Mouse (Mus musculus): Measurements from ENCODE around the gene Rbmx2. TPM values are rescaled to one million over a fixed set of nuclear protein-coding genes. Genes with fewer than 3 reads are reported as not detected.

Rbmx2 gene
- 13.1 and 14.0 TPM in 2 replicates for polyA plus RNA-seq (2015; fragmentation: Nextera tagmentation; extraction: Ambion mirVana)

- Histone ChIP-seq H3K36me3 (ENCODE audit: control insufficient read depth, insufficient read depth, low read length) (no peaks in the 10 kb centered on the region), H3K4me2 (ENCODE audit: low read depth, low read length) (peak within 1 kb of the TSS; percentile 48), H3K27ac (ENCODE audit: low read length) (no peak within 1 kb of the TSS), H3K4me1 (ENCODE audit: control insufficient read depth, insufficient read depth, low read length) (0 out of 2 replicates have a peak, but pooled peaks cover 4% of the 10 kb centered on the region), H3K9me3 (ENCODE audit: control insufficient read depth, low read length) (no peaks in the 10 kb centered on the region), H3K9ac (ENCODE audit: low read depth, low read length) (peak within 1 kb of the TSS; percentile 69), H3K27me3 (replicated peaks; ENCODE audit: control insufficient read depth, insufficient read depth, low read length) (no peaks in the 10 kb centered on the region), H3K4me3 (ENCODE audit: low read length) (peak within 1 kb of the TSS; percentile 63)
- 17% methylated on average over 40 of the region's 42 CpGs for WGBS
- peak; percentile 98 for ATAC-seq
Measured at GRCm38 (mm10) chrX:48694864-48695371, at the start of gene Rbmx2. Gene Rbmx2, plus strand, starts transcription at chrX:48695004.

- Histone ChIP-seq H3K27ac (ENCODE audit: low read length) (no peak overlapping the region), H3K4me1 (ENCODE audit: control insufficient read depth, insufficient read depth, low read length) (no peaks in the 10 kb centered on the region), H3K4me2 (ENCODE audit: low read depth, low read length) (no peak overlapping the region), H3K4me3 (ENCODE audit: low read length) (no peak overlapping the region), H3K27me3 (replicated peaks; ENCODE audit: control insufficient read depth, insufficient read depth, low read length) (no peaks in the 10 kb centered on the region), H3K9me3 (ENCODE audit: control insufficient read depth, low read length) (no peaks in the 10 kb centered on the region), H3K9ac (ENCODE audit: low read depth, low read length) (no peak overlapping the region), H3K36me3 (ENCODE audit: control insufficient read depth, insufficient read depth, low read length) (no peaks in the 10 kb centered on the region)
- WGBS = 34% methylated on average over 6 of the region's 6 CpGs
- ATAC-seq = no peak
Measured at GRCm38 (mm10) chrX:48666807-48667206, 28.0 kb upstream of the Rbmx2 start.

GRCm38 (mm10) chrX:48669588-48669987, 25.2 kb upstream of the Rbmx2 start:
- no peaks in the 10 kb centered on the region for H3K36me3 ChIP-seq (ENCODE audit: control insufficient read depth, insufficient read depth, low read length)
- no peaks in the 10 kb centered on the region for H3K4me1 ChIP-seq (ENCODE audit: control insufficient read depth, insufficient read depth, low read length)
- no peak for ATAC-seq
- H3K9ac ChIP-seq (ENCODE audit: low read depth, low read length) = no peak overlapping the region
- H3K27me3 ChIP-seq (replicated peaks; ENCODE audit: control insufficient read depth, insufficient read depth, low read length) = no peaks in the 10 kb centered on the region
- H3K9me3 ChIP-seq (ENCODE audit: control insufficient read depth, low read length) = no peaks in the 10 kb centered on the region
- no peak overlapping the region for H3K4me2 ChIP-seq (ENCODE audit: low read depth, low read length)
- H3K27ac ChIP-seq (ENCODE audit: low read length) = no peak overlapping the region
- WGBS = 71% methylated on average over 3 of the region's 3 CpGs
- H3K4me3 ChIP-seq (ENCODE audit: low read length) = no peak overlapping the region

- Histone ChIP-seq H3K36me3 (ENCODE audit: control insufficient read depth, insufficient read depth, low read length) (no peaks in the 10 kb centered on the region), H3K27ac (ENCODE audit: low read length) (no peak overlapping the region), H3K4me1 (ENCODE audit: control insufficient read depth, insufficient read depth, low read length) (no peaks in the 10 kb centered on the region), H3K9ac (ENCODE audit: low read depth, low read length) (no peak overlapping the region), H3K4me3 (ENCODE audit: low read length) (no peak overlapping the region), H3K27me3 (replicated peaks; ENCODE audit: control insufficient read depth, insufficient read depth, low read length) (no peaks in the 10 kb centered on the region), H3K9me3 (ENCODE audit: control insufficient read depth, low read length) (no peaks in the 10 kb centered on the region), H3K4me2 (ENCODE audit: low read depth, low read length) (no peak overlapping the region)
- WGBS = 51% methylated on average over 3 of the region's 3 CpGs
- no peak for ATAC-seq
Measured at GRCm38 (mm10) chrX:48671714-48672113, 23.1 kb upstream of the Rbmx2 start.

GRCm38 (mm10) chrX:48674171-48674570, 20.6 kb upstream of the Rbmx2 start, which contains the start of gene Gpr119:
Gene Gpr119, minus strand, starts transcription at chrX:48674478.
- H3K9me3 ChIP-seq (ENCODE audit: control insufficient read depth, low read length) = no peaks in the 10 kb centered on the region
- no peak within 1 kb of the TSS for H3K4me3 ChIP-seq (ENCODE audit: low read length)
- H3K9ac ChIP-seq (ENCODE audit: low read depth, low read length) = no peak within 1 kb of the TSS
- H3K4me2 ChIP-seq (ENCODE audit: low read depth, low read length) = no peak within 1 kb of the TSS
- WGBS = 56% methylated on average over 4 of the region's 4 CpGs
- no peaks in the 10 kb centered on the region for H3K27me3 ChIP-seq (replicated peaks; ENCODE audit: control insufficient read depth, insufficient read depth, low read length)
- no peaks in the 10 kb centered on the region for H3K36me3 ChIP-seq (ENCODE audit: control insufficient read depth, insufficient read depth, low read length)
- ATAC-seq = no peak
- H3K27ac ChIP-seq (ENCODE audit: low read length) = no peak within 1 kb of the TSS
- no peaks in the 10 kb centered on the region for H3K4me1 ChIP-seq (ENCODE audit: control insufficient read depth, insufficient read depth, low read length)

- H3K9me3 ChIP-seq (ENCODE audit: control insufficient read depth, low read length) = no peaks in the 10 kb centered on the region
- no peak overlapping the region for H3K4me3 ChIP-seq (ENCODE audit: low read length)
- no peak for ATAC-seq
- H3K4me1 ChIP-seq (ENCODE audit: control insufficient read depth, insufficient read depth, low read length) = no peaks in the 10 kb centered on the region
- no peaks in the 10 kb centered on the region for H3K27me3 ChIP-seq (replicated peaks; ENCODE audit: control insufficient read depth, insufficient read depth, low read length)
- H3K9ac ChIP-seq (ENCODE audit: low read depth, low read length) = no peak overlapping the region
- 22% methylated on average over 3 of the region's 3 CpGs for WGBS
- H3K36me3 ChIP-seq (ENCODE audit: control insufficient read depth, insufficient read depth, low read length) = no peaks in the 10 kb centered on the region
- H3K27ac ChIP-seq (ENCODE audit: low read length) = no peak overlapping the region
- no peak overlapping the region for H3K4me2 ChIP-seq (ENCODE audit: low read depth, low read length)
Measured at GRCm38 (mm10) chrX:48683451-48683850, 11.4 kb upstream of the Rbmx2 start.

- Histone ChIP-seq H3K4me1 (ENCODE audit: control insufficient read depth, insufficient read depth, low read length) (no peaks in the 10 kb centered on the region), H3K9me3 (ENCODE audit: control insufficient read depth, low read length) (no peaks in the 10 kb centered on the region), H3K36me3 (ENCODE audit: control insufficient read depth, insufficient read depth, low read length) (no peaks in the 10 kb centered on the region), H3K9ac (ENCODE audit: low read depth, low read length) (no peak overlapping the region), H3K4me3 (ENCODE audit: low read length) (no peak overlapping the region), H3K27me3 (replicated peaks; ENCODE audit: control insufficient read depth, insufficient read depth, low read length) (no peaks in the 10 kb centered on the region), H3K4me2 (ENCODE audit: low read depth, low read length) (no peak overlapping the region), H3K27ac (ENCODE audit: low read length) (no peak overlapping the region)
- ATAC-seq = no peak
- WGBS = 76% methylated on average over 5 of the region's 5 CpGs
Measured at GRCm38 (mm10) chrX:48683857-48684256, 10.9 kb upstream of the Rbmx2 start.

GRCm38 (mm10) chrX:48694460-48694859, 344 bp upstream of the Rbmx2 start:
- no peaks in the 10 kb centered on the region for H3K27me3 ChIP-seq (replicated peaks; ENCODE audit: control insufficient read depth, insufficient read depth, low read length)
- H3K4me3 ChIP-seq (ENCODE audit: low read length) = peak overlapping the region; percentile 63
- 0 out of 2 replicates have a peak, but pooled peaks cover 4% of the 10 kb centered on the region for H3K4me1 ChIP-seq (ENCODE audit: control insufficient read depth, insufficient read depth, low read length)
- peak; percentile 77 for ATAC-seq
- no peak overlapping the region for H3K27ac ChIP-seq (ENCODE audit: low read length)
- no peaks in the 10 kb centered on the region for H3K9me3 ChIP-seq (ENCODE audit: control insufficient read depth, low read length)
- no peak overlapping the region for H3K9ac ChIP-seq (ENCODE audit: low read depth, low read length)
- WGBS = 22% methylated on average over 6 of the region's 6 CpGs
- no peaks in the 10 kb centered on the region for H3K36me3 ChIP-seq (ENCODE audit: control insufficient read depth, insufficient read depth, low read length)
- H3K4me2 ChIP-seq (ENCODE audit: low read depth, low read length) = peak overlapping the region; percentile 48

GRCm38 (mm10) chrX:48709701-48710100, 14.9 kb downstream of the Rbmx2 start:
- ATAC-seq = no peak
- H3K9me3 ChIP-seq (ENCODE audit: control insufficient read depth, low read length) = no peaks in the 10 kb centered on the region
- no peak overlapping the region for H3K4me3 ChIP-seq (ENCODE audit: low read length)
- H3K9ac ChIP-seq (ENCODE audit: low read depth, low read length) = no peak overlapping the region
- no peaks in the 10 kb centered on the region for H3K27me3 ChIP-seq (replicated peaks; ENCODE audit: control insufficient read depth, insufficient read depth, low read length)
- H3K4me2 ChIP-seq (ENCODE audit: low read depth, low read length) = no peak overlapping the region
- H3K27ac ChIP-seq (ENCODE audit: low read length) = no peak overlapping the region
- H3K4me1 ChIP-seq (ENCODE audit: control insufficient read depth, insufficient read depth, low read length) = no peaks in the 10 kb centered on the region
- 93% methylated on average over 10 of the region's 10 CpGs for WGBS
- H3K36me3 ChIP-seq (ENCODE audit: control insufficient read depth, insufficient read depth, low read length) = no peaks in the 10 kb centered on the region

GRCm38 (mm10) chrX:48712846-48713245, 18.0 kb downstream of the Rbmx2 start:
- Histone ChIP-seq H3K9me3 (ENCODE audit: control insufficient read depth, low read length) (no peaks in the 10 kb centered on the region), H3K27me3 (replicated peaks; ENCODE audit: control insufficient read depth, insufficient read depth, low read length) (no peaks in the 10 kb centered on the region), H3K4me1 (ENCODE audit: control insufficient read depth, insufficient read depth, low read length) (no peaks in the 10 kb centered on the region), H3K36me3 (ENCODE audit: control insufficient read depth, insufficient read depth, low read length) (no peaks in the 10 kb centered on the region), H3K4me2 (ENCODE audit: low read depth, low read length) (no peak overlapping the region), H3K9ac (ENCODE audit: low read depth, low read length) (no peak overlapping the region), H3K4me3 (ENCODE audit: low read length) (no peak overlapping the region), H3K27ac (ENCODE audit: low read length) (no peak overlapping the region)
- WGBS = 90% methylated on average over 8 of the region's 8 CpGs
- ATAC-seq = no peak
